Mouse (Mus musculus): ENCODE data around the gene Prss44. TPM values are rescaled to one million over a fixed set of nuclear protein-coding genes. Genes with fewer than 3 reads are reported as not detected.

Gene Prss44
- polyA plus RNA-seq, 1 experiment = not detected

GRCm38 (mm10) chr9:110844206-110844605 lies 30.4 kb downstream of the Prss44 start, which contains the start of gene Prss46:
Prss46 (plus strand) TSS chr9:110844506.
- Histone ChIP-seq H3K79me2 (ENCODE audit: control insufficient read depth, insufficient read depth) (no peaks in the 10 kb centered on the region), H3K4me3 (ENCODE audit: insufficient read depth, poor library complexity, severe bottlenecking) (no peak within 1 kb of the TSS), H3K27me3 (ENCODE audit: control insufficient read depth, insufficient read depth, insufficient read length) (no peaks in the 10 kb centered on the region), H3K79me3 (ENCODE audit: low read depth) (no peaks in the 10 kb centered on the region), H3ac (ENCODE audit: control insufficient read depth, insufficient read length, low read depth) (no peak within 1 kb of the TSS), H3K36me3 (ENCODE audit: control insufficient read depth, insufficient read depth) (no peaks in the 10 kb centered on the region)
- TF ChIP-seq MYOD1 (IDR thresholded peaks at IDR 0.05; ENCODE audit: control insufficient read depth, insufficient read length, low read depth) (no peak), CTCF (IDR thresholded peaks at IDR 0.05; ENCODE audit: control insufficient read depth, insufficient read depth, insufficient read length) (no peak), FOSL1 (IDR thresholded peaks at IDR 0.05; ENCODE audit: insufficient read depth, low read length, poor library complexity, severe bottlenecking) (no peak), MAX (IDR thresholded peaks at IDR 0.05) (no peak), MYOG (IDR thresholded peaks at IDR 0.05; ENCODE audit: control insufficient read depth, extremely low read depth, insufficient read length) (no peak), USF1 (IDR thresholded peaks at IDR 0.05; ENCODE audit: low read depth) (no peak), CEBPB (IDR thresholded peaks at IDR 0.05; ENCODE audit: low read depth) (no peak)

- Histone ChIP-seq H3ac (ENCODE audit: control insufficient read depth, insufficient read length, low read depth) (no peak overlapping the region), H3K79me2 (ENCODE audit: control insufficient read depth, insufficient read depth) (no peaks in the 10 kb centered on the region), H3K27me3 (ENCODE audit: control insufficient read depth, insufficient read depth, insufficient read length) (no peaks in the 10 kb centered on the region), H3K36me3 (ENCODE audit: control insufficient read depth, insufficient read depth) (no peaks in the 10 kb centered on the region), H3K4me3 (ENCODE audit: insufficient read depth, poor library complexity, severe bottlenecking) (no peak overlapping the region), H3K79me3 (ENCODE audit: low read depth) (no peaks in the 10 kb centered on the region)
- TF ChIP-seq CEBPB (IDR thresholded peaks at IDR 0.05; ENCODE audit: low read depth) (no peak), MYOD1 (IDR thresholded peaks at IDR 0.05; ENCODE audit: control insufficient read depth, insufficient read length, low read depth) (no peak), CTCF (IDR thresholded peaks at IDR 0.05; ENCODE audit: control insufficient read depth, insufficient read depth, insufficient read length) (no peak)
Observed at GRCm38 (mm10) chr9:110849162-110849561, 35.4 kb downstream of the Prss44 start.

DNA sequence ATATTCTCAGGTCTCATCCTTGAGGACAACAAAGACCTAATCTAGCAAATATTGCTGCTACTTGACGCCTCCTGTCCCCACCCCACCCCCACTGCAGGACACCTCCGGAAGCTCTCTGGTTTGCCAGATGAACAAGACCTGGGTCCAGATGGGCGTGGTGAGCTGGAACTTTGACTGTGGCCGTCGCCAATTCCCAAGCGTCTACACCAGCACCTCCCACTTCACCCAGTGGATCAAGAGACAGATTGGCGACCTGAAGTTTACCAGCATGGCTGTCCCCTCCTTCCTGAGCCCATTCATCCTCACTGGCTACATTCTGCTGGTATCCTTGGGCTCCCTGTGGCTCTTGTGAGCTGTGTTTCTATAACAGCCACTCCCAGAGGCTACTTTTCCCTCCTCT lies 42.1 kb downstream of the Prss44 start:
- no peaks in the 10 kb centered on the region for H3K79me2 ChIP-seq (ENCODE audit: control insufficient read depth, insufficient read depth)
- TF ChIP-seq MYOG (IDR thresholded peaks at IDR 0.05; ENCODE audit: control insufficient read depth, extremely low read depth, insufficient read length) (no peak), FOSL1 (IDR thresholded peaks at IDR 0.05; ENCODE audit: insufficient read depth, low read length, poor library complexity, severe bottlenecking) (no peak), MYOD1 (IDR thresholded peaks at IDR 0.05; ENCODE audit: control insufficient read depth, insufficient read length, low read depth) (no peak)
- no peak overlapping the region for H3K4me3 ChIP-seq (ENCODE audit: insufficient read depth, poor library complexity, severe bottlenecking)
- peaks cover 5% of the 10 kb centered on the region for H3K27me3 ChIP-seq (ENCODE audit: control insufficient read depth, insufficient read depth, insufficient read length)
- no peaks in the 10 kb centered on the region for H3K79me3 ChIP-seq (ENCODE audit: low read depth)
- H3K36me3 ChIP-seq (ENCODE audit: control insufficient read depth, insufficient read depth) = no peaks in the 10 kb centered on the region
- H3ac ChIP-seq (ENCODE audit: control insufficient read depth, insufficient read length, low read depth) = no peak overlapping the region

GRCm38 (mm10) chr9:110856920-110857319 lies 43.1 kb downstream of the Prss44 start:
- Histone ChIP-seq H3K27me3 (ENCODE audit: control insufficient read depth, insufficient read depth, insufficient read length) (peaks cover 5% of the 10 kb centered on the region), H3K79me2 (ENCODE audit: control insufficient read depth, insufficient read depth) (no peaks in the 10 kb centered on the region), H3K4me3 (ENCODE audit: insufficient read depth, poor library complexity, severe bottlenecking) (no peak overlapping the region), H3K79me3 (ENCODE audit: low read depth) (no peaks in the 10 kb centered on the region), H3K36me3 (ENCODE audit: control insufficient read depth, insufficient read depth) (no peaks in the 10 kb centered on the region), H3ac (ENCODE audit: control insufficient read depth, insufficient read length, low read depth) (no peak overlapping the region)
- TF ChIP-seq CTCF (IDR thresholded peaks at IDR 0.05; ENCODE audit: control insufficient read depth, insufficient read depth, insufficient read length) = no peak
- no peak for TF ChIP-seq MYOG (IDR thresholded peaks at IDR 0.05; ENCODE audit: control insufficient read depth, extremely low read depth, insufficient read length)

DNA sequence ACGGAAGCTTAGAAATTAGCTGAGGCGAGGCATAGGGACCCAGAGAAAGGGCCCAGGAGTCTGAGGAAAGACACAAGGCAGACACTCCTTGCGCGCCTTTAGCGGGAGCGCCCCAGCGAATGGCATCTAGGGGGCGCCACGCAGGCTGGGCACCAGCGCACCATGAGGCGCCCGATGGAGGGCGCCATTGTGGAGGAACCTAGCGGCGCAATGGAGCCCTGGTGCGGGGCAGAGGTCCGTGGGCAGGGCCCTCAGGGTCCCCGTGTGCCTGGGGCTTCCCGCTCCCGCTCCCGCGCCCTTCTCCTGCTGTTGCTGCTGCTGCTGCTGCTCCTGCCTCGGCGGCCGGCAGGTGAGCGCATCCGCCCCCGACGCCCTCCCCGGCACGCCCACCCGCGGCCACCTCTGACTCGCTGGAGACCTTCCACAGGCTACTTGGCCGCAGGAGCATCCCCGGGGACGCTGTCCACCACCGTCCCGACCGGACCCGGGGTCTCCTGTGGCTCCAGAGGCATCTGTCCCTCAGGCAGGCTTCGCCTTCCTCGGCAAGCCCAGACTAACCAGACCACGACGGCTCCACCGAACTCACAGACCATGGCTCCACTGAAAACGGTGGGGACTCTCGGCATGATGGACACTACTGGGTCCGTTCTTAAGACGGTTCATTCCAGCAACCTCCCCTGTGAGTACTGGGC lies 44.1 kb downstream of the Prss44 start, which contains the start of gene Prss50:
Gene Prss50 (plus strand): TSS at position 187 of the 692 bp plus-strand sequence.
- H3K79me3 ChIP-seq (ENCODE audit: low read depth) = no peaks in the 10 kb centered on the region
- no peaks in the 10 kb centered on the region for H3K36me3 ChIP-seq (ENCODE audit: control insufficient read depth, insufficient read depth)
- no peak within 1 kb of the TSS for H3ac ChIP-seq (ENCODE audit: control insufficient read depth, insufficient read length, low read depth)
- no peaks in the 10 kb centered on the region for H3K79me2 ChIP-seq (ENCODE audit: control insufficient read depth, insufficient read depth)
- TF ChIP-seq USF1 (IDR thresholded peaks at IDR 0.05; ENCODE audit: low read depth) (no peak), MAX (IDR thresholded peaks at IDR 0.05) (no peak), MYOD1 (IDR thresholded peaks at IDR 0.05; ENCODE audit: control insufficient read depth, insufficient read length, low read depth) (no peak), MYOG (IDR thresholded peaks at IDR 0.05; ENCODE audit: control insufficient read depth, extremely low read depth, insufficient read length) (no peak), CTCF (IDR thresholded peaks at IDR 0.05; ENCODE audit: control insufficient read depth, insufficient read depth, insufficient read length) (no peak), FOSL1 (IDR thresholded peaks at IDR 0.05; ENCODE audit: insufficient read depth, low read length, poor library complexity, severe bottlenecking) (no peak), CEBPB (IDR thresholded peaks at IDR 0.05; ENCODE audit: low read depth) (no peak)
- peaks cover 5% of the 10 kb centered on the region for H3K27me3 ChIP-seq (ENCODE audit: control insufficient read depth, insufficient read depth, insufficient read length)
- H3K4me3 ChIP-seq (ENCODE audit: insufficient read depth, poor library complexity, severe bottlenecking) = no peak within 1 kb of the TSS

GRCm38 (mm10) chr9:110858523-110858922 lies 44.7 kb downstream of the Prss44 start:
- Histone ChIP-seq H3K4me3 (ENCODE audit: insufficient read depth, poor library complexity, severe bottlenecking) (no peak overlapping the region), H3ac (ENCODE audit: control insufficient read depth, insufficient read length, low read depth) (no peak overlapping the region), H3K27me3 (ENCODE audit: control insufficient read depth, insufficient read depth, insufficient read length) (peaks cover 5% of the 10 kb centered on the region), H3K36me3 (ENCODE audit: control insufficient read depth, insufficient read depth) (no peaks in the 10 kb centered on the region), H3K79me3 (ENCODE audit: low read depth) (no peaks in the 10 kb centered on the region), H3K79me2 (ENCODE audit: control insufficient read depth, insufficient read depth) (no peaks in the 10 kb centered on the region)
- TF ChIP-seq MYOD1 (IDR thresholded peaks at IDR 0.05; ENCODE audit: control insufficient read depth, insufficient read length, low read depth) (no peak), MYOG (IDR thresholded peaks at IDR 0.05; ENCODE audit: control insufficient read depth, extremely low read depth, insufficient read length) (no peak), CEBPB (IDR thresholded peaks at IDR 0.05; ENCODE audit: low read depth) (no peak), CTCF (IDR thresholded peaks at IDR 0.05; ENCODE audit: control insufficient read depth, insufficient read depth, insufficient read length) (no peak), USF1 (IDR thresholded peaks at IDR 0.05; ENCODE audit: low read depth) (no peak), MAX (IDR thresholded peaks at IDR 0.05) (no peak), FOSL1 (IDR thresholded peaks at IDR 0.05; ENCODE audit: insufficient read depth, low read length, poor library complexity, severe bottlenecking) (no peak)

Data from C2C12 (cell line).